Mouse (Mus musculus) layer of hippocampus, adult 8-10 months (tissue): Measurements from ENCODE around the gene Scn1b. TPM values are rescaled to one million over a fixed set of nuclear protein-coding genes. Genes with fewer than 3 reads are reported as not detected.

ENCODE experiments used
- DNase-seq, 2 experiments: peaks; one replicate each; pipeline ENCODE4 v3.0.0; 2022; ENCODE audit warnings: low spot score in 2 of 2
- total RNA-seq, 4 experiments: library from RNA; stranded (reverse); gene quantifications; 2 replicates each; pipeline ENCODE4 v1.2.4; 2022

Gene Scn1b
- total RNA-seq, 4 experiments from 2014 or later = 572 to 623 (median 584) TPM

- DNase-seq = no peak
Measured at GRCm38 (mm10) chr7:31088206-31088605, 38.6 kb downstream of the Scn1b start.

- DNase-seq = no peak
Measured at GRCm38 (mm10) chr7:31087262-31087661, 39.5 kb downstream of the Scn1b start.

GRCm38 (mm10) chr7:31086175-31086755 is 40.5 kb downstream of the Scn1b start:
- no peak for DNase-seq

GRCm38 (mm10) chr7:31085171-31085570 is 41.6 kb downstream of the Scn1b start:
- peak; percentile 49 to 59 for DNase-seq

- no peak for DNase-seq
Measured at GRCm38 (mm10) chr7:31084140-31084539, 42.7 kb downstream of the Scn1b start.

- DNase-seq = peak; percentile 63 to 73
Measured at GRCm38 (mm10) chr7:31082831-31083588, 43.8 kb downstream of the Scn1b start.

GRCm38 (mm10) chr7:31082106-31082505 is 44.7 kb downstream of the Scn1b start:
- no peak for DNase-seq

- no peak for DNase-seq
Measured at GRCm38 (mm10) chr7:31081106-31081505, 45.7 kb downstream of the Scn1b start.

GRCm38 (mm10) chr7:31080611-31081010 is 46.2 kb downstream of the Scn1b start:
- no peak for DNase-seq

GRCm38 (mm10) chr7:31079670-31080069 is 47.1 kb downstream of the Scn1b start:
- no peak for DNase-seq

GRCm38 (mm10) chr7:31077885-31078445 is 48.8 kb downstream of the Scn1b start:
- peak in 1 of 2 experiments; percentile 60 for DNase-seq

GRCm38 (mm10) chr7:31077470-31077869 is 49.3 kb downstream of the Scn1b start:
- peak; percentile 56 to 77 for DNase-seq

GRCm38 (mm10) chr7:31076492-31076891 is 50.3 kb downstream of the Scn1b start, which contains the start of gene Fxyd3:
Gene Fxyd3 (minus strand): TSS chr7:31076704.
- DNase-seq = no peak

GRCm38 (mm10) chr7:31074713-31075069 is 52.1 kb downstream of the Scn1b start:
- peak in 1 of 2 experiments; percentile 66 for DNase-seq

GRCm38 (mm10) chr7:31074061-31074712 is 52.6 kb downstream of the Scn1b start:
- DNase-seq = no peak

- no peak for DNase-seq
Measured at GRCm38 (mm10) chr7:31073546-31073945, 53.3 kb downstream of the Scn1b start.

GRCm38 (mm10) chr7:31072326-31072725 is 54.5 kb downstream of the Scn1b start:
- DNase-seq = no peak

GRCm38 (mm10) chr7:31070324-31070723 is 56.5 kb downstream of the Scn1b start:
- no peak for DNase-seq

GRCm38 (mm10) chr7:31069491-31069890 is 57.3 kb downstream of the Scn1b start:
- DNase-seq = no peak

GRCm38 (mm10) chr7:31067836-31068235 is 59.0 kb downstream of the Scn1b start:
- DNase-seq = peak; percentile 48 to 52
